Mouse (Mus musculus): ENCODE measurements around the gene Cpxm1.

DNA sequence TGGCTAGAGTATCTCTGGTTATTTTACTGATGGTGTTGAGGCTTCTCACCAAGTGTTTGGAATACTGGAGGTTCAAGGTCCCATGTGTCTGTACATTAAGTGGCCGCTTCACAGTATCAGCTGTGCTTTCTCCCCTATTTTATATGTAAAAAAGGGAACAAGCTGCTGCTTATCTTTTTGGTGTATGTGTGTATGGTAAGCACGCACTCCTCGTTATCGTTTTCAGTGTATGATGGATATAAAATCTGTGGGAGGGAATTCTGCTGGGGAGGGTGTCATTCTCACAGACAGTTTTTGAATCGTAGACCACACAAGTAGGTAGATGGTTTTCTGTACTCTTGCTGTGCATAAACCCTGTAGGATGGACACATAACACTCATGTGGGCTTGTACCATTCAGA lies 39.8 kb downstream of the Cpxm1 start:
- TF ChIP-seq CTCF (IDR thresholded peaks at IDR 0.05; ENCODE audit: low read depth) (no peak), EP300 (IDR thresholded peaks at IDR 0.05; ENCODE audit: low read depth) (no peak)
